Mouse (Mus musculus) left cerebral cortex, postnatal 36 days (tissue): ENCODE measurements at regions not wholly inside any gene's neighbourhood (a gene's known extent, or its start where the extent isn't known, plus 50 kb on each side); places are given as distances from the start of the nearest gene placed in this dataset.

Experiments used
- DNase-seq, 2 experiments: peaks; one replicate each; pipeline ENCODE4 v3.0.0; 2021 to 2022; ENCODE audit warnings: low spot score in 2 of 2, mixed read lengths in 1 of 2
- intact Hi-C: fragments of 180-260 bp; cut with DNase I; formaldehyde crosslinking; loops from one replicate; pipeline ENCODE4 v1.15.1; 2025

DNA sequence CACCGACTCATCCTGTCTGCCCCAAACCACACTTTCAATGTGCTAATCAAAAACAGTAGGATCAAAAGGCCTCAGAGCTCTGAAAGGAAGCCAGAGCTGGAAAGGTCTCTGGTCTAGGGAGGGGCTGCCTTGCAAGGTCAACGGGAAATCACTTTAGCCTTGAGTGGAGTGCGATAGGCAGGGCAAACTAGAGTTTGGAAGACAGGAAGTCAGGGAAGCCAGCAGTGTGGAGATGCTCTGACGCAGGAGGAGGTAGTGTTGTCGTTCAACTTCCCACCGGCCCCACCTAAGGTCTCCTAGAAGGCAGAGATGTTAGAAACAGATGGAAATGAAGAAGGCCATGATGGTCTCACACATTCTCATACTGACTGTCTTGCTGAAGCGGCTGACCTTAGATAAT lies 52.0 kb upstream of the Trp53i11 start:
- intact Hi-C loops: no loop called here
- no peak for DNase-seq

DNA sequence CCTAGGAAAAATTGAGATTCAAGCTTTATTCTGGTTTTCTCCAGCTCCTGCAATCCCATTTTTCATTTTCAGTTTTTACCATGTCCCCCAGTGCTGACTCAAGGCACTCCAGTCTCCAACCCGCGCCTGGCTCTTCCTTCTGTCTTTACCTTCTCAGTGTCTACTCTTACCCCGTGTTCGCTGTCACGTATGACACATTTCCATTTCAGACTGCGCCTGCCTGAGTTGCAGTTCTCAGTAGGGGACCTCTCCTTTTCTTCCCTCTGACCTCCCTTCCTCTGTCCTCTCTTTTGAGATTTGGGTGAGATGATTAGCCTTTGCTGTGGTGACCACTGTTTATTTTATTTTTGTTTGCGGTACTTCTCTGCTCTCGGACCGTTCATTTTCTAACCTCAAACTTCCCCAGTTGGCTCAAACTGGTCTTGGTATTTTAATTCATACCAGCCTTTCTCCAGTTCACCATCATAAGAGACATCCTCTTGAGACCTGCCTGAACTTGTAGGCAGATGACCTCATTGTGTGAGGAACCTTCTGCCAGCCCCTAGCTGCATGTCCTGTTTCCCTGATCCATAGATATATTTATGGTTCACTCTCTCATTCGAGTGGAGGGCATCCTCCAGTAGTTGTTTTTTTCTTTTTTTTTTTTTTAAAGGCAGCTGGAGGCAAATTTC lies 53.9 kb upstream of the Trp53i11 start:
- intact Hi-C loops: no loop called here
- no peak for DNase-seq

DNA sequence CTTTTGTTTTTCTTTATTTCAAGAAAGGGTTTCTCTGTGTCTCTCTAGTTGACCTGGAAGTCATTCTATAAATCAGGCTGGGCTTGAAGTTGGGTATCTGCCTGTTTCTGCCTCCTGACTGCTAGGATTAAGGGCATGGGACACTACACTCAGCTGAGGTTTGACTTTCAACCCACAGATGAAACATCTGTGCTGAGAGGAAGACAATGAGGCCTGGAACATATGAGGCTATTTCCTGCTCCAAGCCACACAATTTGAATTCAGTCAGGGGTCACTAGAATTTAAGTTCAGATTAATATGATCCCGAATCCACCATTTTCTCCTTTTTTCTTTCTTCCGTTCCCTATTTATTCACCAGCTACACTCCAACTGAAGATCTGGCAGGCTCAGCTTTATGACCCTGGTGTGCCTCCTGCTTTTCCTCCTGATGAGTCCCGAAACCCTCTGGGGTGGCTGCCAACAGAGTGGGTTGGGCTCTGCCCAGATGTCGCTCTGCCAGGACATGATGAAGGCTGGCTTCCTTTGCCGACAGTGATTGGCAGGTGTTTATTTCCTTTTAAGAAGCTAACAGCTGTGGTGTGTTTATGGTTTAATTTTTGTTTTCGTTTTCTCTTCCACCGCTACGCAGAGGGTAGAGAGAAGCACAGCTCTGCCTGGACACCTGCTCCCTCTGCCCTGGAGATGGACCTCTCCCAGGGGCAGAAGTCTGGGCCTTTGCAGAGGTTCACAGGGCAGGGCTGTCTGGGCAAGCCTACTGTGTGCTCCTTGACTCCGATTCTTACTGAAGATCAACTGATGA lies 55.3 kb upstream of the Trp53i11 start:
- intact Hi-C loops: no loop called here
- no peak for DNase-seq

DNA sequence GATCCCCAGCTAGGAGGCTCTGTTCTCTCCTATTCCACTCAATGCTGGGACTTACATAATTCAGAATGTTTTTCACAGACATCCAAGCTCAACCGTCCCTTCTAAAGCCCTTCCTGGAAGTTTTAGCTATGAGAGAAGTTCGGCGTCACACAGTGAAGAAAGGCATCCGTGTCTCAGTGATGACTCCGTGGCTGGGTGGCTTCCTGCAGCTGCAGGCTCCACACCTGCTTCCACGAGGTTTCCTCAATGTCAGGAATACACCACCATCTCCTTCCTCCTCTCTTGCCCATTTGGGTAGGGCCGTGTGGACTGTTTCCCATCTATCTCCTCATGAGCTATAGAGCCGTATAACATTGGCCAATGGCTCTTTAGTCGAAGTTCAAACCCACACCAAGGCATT lies 56.1 kb upstream of the Trp53i11 start:
- intact Hi-C loops: no loop called here
- DNase-seq: no peak

DNA sequence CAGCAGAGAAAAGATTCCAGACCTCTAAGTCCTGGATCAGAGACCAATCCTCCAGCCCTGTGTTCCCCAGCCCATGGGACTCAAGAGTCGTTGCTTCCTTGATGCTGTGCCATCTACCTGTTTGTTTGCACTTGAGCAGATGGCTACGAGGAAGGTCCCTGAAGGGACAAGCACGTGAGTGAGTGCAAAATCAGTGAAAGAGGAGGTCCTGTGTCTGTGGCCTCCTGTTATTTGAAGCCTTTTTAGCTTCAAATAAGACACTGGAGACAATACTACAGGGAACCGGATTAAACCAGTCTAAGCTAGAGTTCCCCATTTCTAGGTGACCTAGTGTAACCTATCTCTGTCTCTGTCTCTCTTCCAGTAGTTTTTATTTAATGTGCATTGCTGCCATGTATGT lies 58.2 kb upstream of the Trp53i11 start:
- no peak for DNase-seq
- intact Hi-C loops: no loop called here

DNA sequence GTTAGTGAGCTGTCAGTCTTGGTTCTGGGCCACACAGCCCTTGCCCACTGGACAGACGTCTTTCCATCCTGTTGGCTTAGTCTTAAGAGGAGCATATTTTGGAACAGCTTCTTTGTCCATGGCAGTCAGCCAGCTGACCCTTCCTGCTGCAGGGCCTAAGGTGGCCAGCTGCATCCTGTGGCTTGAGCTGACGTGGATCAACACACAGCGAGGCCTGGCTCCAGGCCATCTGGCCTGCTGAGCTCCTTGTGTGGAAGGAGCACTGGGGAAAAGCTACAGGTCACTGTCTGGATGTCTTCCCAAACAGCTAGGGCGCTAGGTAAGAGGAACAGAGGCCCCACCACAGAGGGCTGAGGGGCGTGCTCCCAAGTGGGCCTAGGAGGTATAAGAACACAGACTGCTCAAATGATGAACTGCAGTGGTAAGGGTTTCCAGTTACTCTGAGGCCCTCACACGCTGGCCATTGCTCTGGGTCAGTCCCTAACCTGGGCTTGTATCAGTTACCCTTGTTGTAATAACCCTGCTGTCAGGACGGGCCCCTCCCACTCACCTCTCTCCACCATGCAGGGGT lies 60.7 kb upstream of the Trp53i11 start:
- DNase-seq: peak in 1 of 2 experiments; percentile 32
- intact Hi-C loops: no loop called here

DNA sequence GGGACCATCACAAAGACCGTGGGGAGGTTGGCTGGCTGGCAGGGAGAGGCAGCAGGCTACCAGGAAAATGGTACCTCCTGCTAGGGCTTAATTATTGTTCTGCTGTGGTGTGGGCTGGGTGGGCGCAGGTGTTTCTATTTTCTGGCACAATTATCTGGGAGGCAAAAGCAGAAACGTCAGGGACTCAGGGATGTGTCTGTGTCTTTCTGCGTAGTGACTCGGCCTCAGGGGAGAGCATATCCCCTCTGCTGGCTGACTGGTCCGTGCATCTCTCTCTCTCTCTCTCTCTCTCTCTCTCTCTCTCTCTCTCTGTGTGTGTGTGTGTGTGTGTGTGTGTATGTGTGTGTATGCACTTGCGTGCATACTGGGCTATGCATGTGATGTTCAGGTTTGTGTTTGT lies 61.2 kb upstream of the Trp53i11 start:
- no peak for DNase-seq
- intact Hi-C loops: no loop called here

DNA sequence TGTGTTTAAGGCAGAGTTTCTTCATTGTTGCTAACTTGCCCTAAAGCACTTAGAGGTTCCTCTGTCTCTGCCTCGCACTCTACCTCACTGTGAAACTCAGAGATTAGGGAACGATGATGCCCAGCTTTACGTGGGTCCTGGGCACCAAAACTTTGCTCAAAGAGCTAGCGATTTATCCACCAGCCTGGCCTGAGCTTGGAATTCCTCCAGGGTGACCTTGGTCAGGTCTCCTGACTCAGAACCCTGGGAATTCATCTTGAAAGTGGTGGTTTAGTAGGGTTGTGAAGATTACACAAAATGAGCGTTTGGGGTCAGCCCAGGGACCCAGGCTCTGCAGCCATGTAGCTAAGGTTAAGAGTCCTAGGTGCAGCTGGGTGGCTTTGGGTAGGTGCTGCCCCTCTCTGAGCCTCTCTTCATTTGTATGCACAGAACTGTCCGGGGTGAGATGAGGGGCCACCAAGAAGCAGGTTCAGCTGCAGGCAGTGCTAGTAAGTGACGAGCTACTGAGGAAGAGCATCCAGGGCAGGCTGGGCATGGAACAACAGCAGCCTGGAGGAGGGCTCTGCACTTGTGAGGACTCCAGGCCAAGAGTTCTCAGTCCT lies 62.4 kb upstream of the Trp53i11 start:
- intact Hi-C loops: no loop called here

DNA sequence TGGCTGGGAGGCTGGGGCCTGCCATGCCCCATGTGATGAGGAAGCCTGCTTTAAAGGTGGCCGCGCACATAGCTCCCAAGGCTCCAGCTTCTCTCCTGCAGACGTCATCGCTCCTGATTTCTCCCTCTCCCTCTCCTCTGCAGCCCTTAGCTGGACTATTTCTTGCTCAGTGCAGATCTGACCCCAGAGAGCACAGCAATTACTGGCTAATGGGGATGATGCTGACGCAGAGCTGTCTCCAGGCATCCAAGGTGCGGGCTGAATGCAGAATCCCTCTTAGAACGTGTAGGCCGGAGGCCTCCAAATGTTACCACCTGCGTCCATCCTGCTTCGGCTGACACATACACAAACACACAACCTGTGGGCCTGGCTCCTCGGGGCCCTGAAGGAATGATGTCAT lies 63.5 kb upstream of the Trp53i11 start:
- intact Hi-C loops: no loop called here
- no peak for DNase-seq

More for the DNA sequence above, 62.4 kb upstream of the Trp53i11 start:
- no peak for DNase-seq

DNA sequence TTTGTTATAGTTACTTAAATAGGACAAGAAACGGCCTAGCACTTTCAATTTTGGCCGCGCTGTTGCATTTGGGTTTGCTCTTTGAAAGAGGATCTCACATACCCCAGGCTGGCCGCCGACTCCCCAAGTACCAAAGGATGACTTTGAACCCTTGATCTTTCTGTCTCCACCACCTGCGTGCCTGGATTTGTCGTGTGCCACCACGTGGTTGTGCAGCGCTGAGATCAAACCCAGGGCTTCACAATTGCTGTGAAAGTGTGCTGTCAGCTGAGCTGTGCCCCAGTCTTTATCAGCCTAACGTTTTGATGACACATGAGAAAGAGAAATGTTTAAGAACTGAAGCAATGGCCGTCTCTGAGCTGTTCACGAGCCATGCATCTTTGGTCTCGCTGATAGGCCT lies 67.0 kb upstream of the Trp53i11 start:
- intact Hi-C loops: no loop called here
- no peak for DNase-seq

DNA sequence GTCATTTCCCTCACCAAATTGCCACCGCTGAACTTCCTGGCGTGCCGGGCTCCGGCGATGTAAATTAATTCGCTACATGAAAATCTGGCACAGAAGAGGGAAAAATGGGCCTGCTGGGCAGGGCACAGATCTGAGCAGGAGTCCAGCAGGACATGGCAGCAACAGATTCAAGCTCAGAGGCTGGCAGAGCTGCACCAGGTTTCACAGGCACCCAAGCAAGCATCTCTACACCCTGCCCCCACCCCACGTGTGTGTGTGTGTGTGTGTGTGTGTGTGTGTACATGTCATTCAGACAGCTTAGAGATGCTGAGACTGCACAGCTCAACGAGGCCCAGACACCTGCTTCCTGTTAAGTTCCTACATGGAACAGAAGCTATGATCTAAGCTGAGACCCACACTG lies 68.3 kb upstream of the Trp53i11 start:
- intact Hi-C loops: no loop called here
- no peak for DNase-seq

DNA sequence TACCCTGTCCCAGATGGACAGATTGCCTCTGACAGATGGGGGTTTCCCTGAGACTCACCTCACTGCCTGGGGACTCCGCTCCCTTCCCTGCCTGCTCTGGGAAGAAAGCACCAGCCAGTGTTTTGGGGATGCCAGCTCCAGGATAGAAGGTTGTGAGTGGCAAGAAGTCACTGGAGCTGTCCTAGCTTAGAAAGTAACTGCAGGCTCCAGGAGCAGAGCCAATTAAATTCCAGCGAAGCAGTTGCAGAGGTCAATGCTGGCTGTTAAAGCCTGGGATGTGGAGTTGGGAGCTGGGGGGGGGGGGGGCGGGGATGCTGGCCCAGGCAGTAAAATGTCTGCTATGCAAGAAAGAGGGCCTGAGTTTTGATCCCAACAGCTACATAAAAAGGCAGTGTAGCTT lies 69.3 kb upstream of the Prdm11 start:
- DNase-seq: no peak
- intact Hi-C loops: no loop called here

DNA sequence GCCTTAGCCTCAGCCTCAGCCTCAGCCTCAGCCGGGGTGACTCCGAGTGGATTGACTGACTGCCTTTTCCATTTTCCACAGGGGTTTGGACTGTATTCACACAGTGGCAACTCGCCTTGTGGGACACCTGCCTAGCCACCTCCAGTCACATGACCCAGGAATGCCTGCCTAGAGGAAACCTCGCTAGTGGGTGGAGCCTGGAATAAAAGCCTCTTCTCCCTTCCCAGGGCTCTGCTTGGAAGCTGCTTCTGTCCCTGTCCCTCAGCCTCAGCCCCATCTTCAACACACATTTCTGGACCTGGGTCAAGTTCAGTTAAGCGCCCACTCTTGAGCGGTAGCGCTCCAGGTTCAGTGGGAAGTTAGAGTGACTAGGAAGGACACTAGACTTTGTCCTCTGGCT lies 68.0 kb upstream of the Prdm11 start:
- DNase-seq: no peak
- intact Hi-C loops: no loop called here

DNA sequence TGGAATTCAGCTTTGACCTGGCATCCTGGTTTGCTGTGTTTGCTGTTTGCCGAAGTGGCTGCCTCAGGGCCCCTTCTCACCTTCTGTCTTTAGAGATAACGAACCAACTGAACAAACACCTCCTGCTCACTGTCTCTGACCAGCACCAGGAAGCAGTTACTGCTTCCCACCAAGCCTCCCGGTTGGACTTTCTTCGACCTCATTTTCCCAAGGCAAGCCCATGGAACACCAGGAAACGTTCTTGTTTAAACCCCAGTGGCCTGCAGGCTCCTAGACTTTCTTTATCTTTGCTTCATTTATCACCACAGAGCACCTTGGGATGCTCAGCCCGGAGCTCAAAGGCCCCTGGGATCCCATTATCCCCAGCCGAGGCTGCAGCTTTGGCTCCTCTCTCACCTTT lies 66.4 kb upstream of the Prdm11 start:
- intact Hi-C loops: no loop called here
- DNase-seq: no peak

DNA sequence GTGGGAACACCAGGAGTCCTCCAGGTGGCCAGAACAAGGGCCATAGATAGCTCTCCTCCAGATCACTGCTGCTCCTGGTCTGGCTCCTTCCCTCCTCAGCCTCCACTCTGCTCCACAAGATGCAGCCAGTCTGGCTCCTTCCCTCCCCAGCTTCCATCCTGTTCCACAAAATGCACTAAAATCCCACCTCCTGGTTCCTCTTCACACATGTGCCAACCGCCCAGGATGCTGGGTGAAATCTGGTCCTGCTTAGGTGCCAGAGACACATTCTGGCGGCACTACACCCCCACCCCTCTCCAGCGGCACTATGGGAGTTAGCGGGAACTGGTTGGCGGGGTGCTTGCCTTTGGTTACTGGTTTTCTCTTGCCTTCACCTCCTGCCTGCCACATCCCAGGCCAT lies 64.9 kb upstream of the Prdm11 start:
- DNase-seq: peak; percentile 37 to 52
- intact Hi-C loops: no loop called here

DNA sequence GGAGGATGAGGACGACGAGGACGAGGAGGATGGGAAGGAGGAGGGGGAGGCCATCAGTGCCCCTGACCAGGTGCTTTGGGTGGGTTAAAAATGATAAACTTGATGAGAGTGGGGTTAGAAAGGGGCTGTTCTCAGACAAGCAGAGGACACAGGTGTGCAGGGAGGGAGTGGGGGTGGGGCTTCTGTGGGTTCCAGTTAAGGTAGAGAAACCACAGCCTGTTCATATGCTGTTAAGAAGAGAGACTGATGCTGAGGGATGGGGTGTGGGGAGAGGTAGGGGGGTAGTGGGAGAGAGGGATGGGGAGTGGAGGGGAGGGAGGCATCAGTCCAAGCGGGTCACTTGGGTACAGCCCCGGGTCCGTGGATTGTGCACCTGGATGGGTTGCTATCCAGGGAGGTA lies 60.6 kb upstream of the Prdm11 start:
- DNase-seq: no peak
- intact Hi-C loops: no loop called here

DNA sequence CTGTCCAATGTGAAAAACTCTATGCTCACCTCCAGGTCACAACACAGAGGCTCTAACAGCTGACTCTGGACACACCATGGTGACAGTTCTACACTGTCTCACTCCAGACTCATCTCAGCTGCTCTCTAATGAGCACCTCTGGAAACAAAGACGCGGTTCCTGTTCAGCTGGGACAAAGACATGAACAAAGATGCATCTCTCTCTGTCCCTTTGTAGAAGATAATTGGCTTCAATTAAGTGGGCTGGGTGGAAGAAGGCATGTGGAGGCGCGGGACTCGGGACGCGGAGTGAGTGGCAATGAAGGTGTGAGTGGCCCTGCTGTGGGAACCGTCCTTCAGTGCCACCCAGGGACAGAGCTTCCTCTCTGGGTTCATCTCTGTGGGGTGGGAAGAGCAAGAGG lies 56.0 kb upstream of the Prdm11 start:
- intact Hi-C loops: no loop called here
- DNase-seq: no peak

DNA sequence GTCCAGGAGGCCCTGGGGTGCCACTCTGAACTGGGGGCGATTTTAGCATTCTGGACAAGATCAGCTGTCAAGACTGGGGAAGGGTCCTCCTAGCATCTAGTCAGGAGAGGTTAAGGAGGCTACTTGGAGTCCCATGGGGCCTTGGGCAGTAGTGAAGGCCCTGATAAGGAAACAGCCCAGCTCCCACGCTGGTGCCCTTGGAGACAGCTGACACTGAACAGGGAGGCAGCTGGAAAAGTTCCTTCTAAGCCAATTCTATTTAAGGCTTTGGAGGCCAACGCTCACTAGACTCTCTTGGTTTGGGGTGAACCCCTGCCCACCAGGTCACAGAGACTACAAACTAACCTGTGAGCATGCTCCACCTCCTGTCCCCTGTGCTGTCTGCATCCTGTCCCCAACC lies 53.8 kb upstream of the Prdm11 start:
- DNase-seq: no peak
- intact Hi-C loops: no loop called here

DNA sequence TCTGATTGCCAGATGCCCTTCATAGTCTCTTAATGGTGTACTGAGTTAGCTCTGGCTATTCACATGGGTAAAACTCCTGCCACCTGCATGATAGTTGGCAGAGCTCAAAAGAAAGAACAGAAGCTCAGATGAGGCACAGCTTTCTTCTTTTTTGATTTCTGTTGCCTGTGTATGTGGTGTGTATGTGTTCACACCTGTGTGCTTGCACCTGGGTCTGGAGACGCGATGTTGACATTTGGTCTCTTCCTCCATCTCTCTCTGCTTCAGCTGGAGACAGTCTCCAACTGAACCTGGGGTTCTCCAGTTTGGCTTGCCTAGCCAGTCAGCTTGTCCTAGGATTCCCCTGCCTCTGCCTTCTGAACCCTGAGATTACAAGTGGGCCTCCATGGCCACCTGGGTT lies 51.0 kb upstream of the Prdm11 start:
- intact Hi-C loops: no loop called here
- no peak for DNase-seq

DNA sequence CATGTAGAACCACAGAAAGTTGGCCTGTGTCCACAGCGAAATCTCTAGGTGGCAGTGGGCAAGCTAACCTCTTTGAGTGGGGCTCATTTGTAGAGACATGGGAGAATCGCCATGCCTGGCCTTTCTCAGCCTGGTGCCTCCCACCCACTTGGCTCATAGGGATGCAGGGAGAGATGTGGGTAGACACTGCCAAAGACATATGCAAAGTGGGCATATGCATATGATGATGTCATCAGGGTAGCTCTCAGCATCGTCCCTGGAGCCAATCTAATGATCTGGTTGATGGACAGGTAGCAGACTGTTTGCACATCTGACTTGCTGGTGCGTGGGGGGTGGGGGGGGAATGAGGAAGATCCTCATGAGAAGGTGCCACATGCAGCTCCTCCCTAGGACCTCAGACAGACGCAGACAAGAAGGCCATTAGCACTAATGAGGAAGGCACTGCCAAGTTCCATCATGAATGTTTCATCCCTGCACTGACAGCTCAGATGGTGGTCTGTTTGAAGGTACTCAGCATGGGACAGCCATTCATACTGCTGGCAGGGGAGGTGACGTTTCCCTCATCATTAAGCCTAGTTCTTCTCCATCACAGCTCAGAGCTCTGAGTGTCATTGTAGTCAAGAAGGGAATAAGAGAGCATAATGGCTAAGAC lies 50.2 kb upstream of the Prdm11 start:
- DNase-seq: no peak
- intact Hi-C loops: no loop called here
